Mouse (Mus musculus) limb, embryonic 10.5 days (tissue): ENCODE data around the gene Rnf17. TPM values are rescaled to one million over a fixed set of nuclear protein-coding genes. Genes with fewer than 3 reads are reported as not detected.

Source experiments
- polyA plus RNA-seq: library from polyadenylated mRNA; unstranded; fragments of >200 nt; fragmentation: Nextera tagmentation; extraction: Ambion mirVana; gene quantifications from 2 replicates; pipeline ENCODE4 v1.2.1, GENCODE M21; 2016

Gene Rnf17
- polyA plus RNA-seq, 1 experiment from 2014 or later: 2.1 TPM

Other genes with a start within 250 kb of the Rnf17 start
- gene Gzmg, start 243.0 kb upstream of the Rnf17 start, polyA plus RNA-seq: not detected in 2 replicates
- not detected in 2 replicates for gene Gzmn, start 228.0 kb upstream of the Rnf17 start, polyA plus RNA-seq
- not detected in 2 replicates for gene Gzmf, start 191.2 kb upstream of the Rnf17 start, polyA plus RNA-seq
- gene Gzmc, start 167.9 kb upstream of the Rnf17 start, polyA plus RNA-seq: 0.23 and 0.28 TPM in 2 replicates
- gene Gzmb, start 140.3 kb upstream of the Rnf17 start, polyA plus RNA-seq: not detected in 2 replicates
- not detected in 2 replicates for gene Atp12a, start 37.5 kb upstream of the Rnf17 start, polyA plus RNA-seq
- gene Cenpj, start 172.8 kb downstream of the Rnf17 start, polyA plus RNA-seq: 16.8 and 21.2 TPM in 2 replicates
- gene Parp4, start 173.0 kb downstream of the Rnf17 start, polyA plus RNA-seq: 1.2 and 1.5 TPM in 2 replicates